18 mouse cellular contexts compared by ENCODE assay signal in genomic region chr10:90169941-90170580, GRCm38 (mm10).
DNase-seq lines count a peak whose midpoint lies in the region; ATAC-seq lines count a peak whose summit lies in the region.
"Had no signal": no experiment of that assay in that cellular context is flagged by ENCODE, and none has a peak within 500 bp of the region (broad histone marks: within the 10 kb centered on the region; RNA-seq: fewer than 3 reads in every experiment).

No protein-coding gene starts in this region.

- peak; percentile 99 for ATAC-seq in frontal cortex, adult (ENCODE audit: low TSS enrichment)
- ATAC-seq: forebrain, embryonic 15.5 days; intestine, embryonic 15.5 days; lung, postnatal 0 days; midbrain, embryonic 16.5 days had no signal

- DNase-seq in adrenal gland, adult 2 months = peak; percentile 19
- no peak for DNase-seq in adrenal gland, postnatal 4 days (ENCODE audit: low spot score in 2 of 2)
- DNase-seq in frontal cortex, postnatal 10 days (ENCODE audit: low spot score in 2 of 2) = no peak
- DNase-seq in ovary, postnatal 36 days (ENCODE audit: low spot score) = peak; percentile 20
- DNase-seq in ovary, postnatal 10 days (ENCODE audit: low spot score) = no peak
- peak; percentile 30 to 39 for DNase-seq in cerebellum, postnatal 36 days
- no peak for DNase-seq in retina, embryonic 14.5 days (ENCODE audit: low spot score)
- DNase-seq: heart, postnatal 4 days; kidney, adult 8-10 months; kidney, postnatal 10 days; liver; right cerebral cortex, postnatal 25 days; thymus, postnatal 36 days had no signal

Comparison
In these comparisons a context has a peak if more than half of its experiments do, and no peak if none do; other contexts are left out.
1. DNase-seq: peak in adrenal gland, adult 2 months (single experiment), ovary, postnatal 36 days (single experiment) and cerebellum, postnatal 36 days (2 of 2); none in adrenal gland, postnatal 4 days (0 of 2), frontal cortex, postnatal 10 days (0 of 2), ovary, postnatal 10 days (single experiment) and retina, embryonic 14.5 days (single experiment).